Mouse (Mus musculus) colon, adult 2 months (tissue): Measurements from ENCODE around the gene Slc5a2. TPM values are rescaled to one million over a fixed set of nuclear protein-coding genes. Genes with fewer than 3 reads are reported as not detected.

Experiments used
- polyA plus RNA-seq: library from polyadenylated mRNA; depleted of rRNA; stranded (reverse); fragments of >200 nt; gene quantifications from 2 replicates; pipeline ENCODE4 v1.2.3, GENCODE M21; 2012; rRNA removed

Gene Slc5a2
- not detected in 2 replicates for polyA plus RNA-seq

DNA sequence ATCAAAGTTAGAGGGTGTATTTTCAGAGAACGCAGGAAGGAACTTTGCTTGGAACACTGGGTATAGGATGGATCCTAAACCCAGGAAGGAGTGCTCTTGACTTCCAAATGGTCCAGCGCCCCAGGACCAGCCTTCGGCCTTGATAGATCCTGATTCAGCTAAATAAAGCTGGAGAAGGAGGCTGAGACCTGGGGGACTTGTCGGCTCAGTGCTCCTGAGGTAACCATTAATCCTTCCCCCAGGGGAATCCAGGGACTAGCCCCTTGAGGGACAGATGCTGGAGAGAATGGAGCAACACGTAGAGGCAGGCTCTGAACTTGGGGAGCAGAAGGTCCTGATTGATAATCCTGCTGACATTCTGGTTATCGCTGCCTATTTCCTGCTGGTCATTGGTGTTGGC, at the start of gene Slc5a2:
Gene Slc5a2, plus strand, starts transcription at position 247 of the 400 bp plus-strand sequence.

DNA sequence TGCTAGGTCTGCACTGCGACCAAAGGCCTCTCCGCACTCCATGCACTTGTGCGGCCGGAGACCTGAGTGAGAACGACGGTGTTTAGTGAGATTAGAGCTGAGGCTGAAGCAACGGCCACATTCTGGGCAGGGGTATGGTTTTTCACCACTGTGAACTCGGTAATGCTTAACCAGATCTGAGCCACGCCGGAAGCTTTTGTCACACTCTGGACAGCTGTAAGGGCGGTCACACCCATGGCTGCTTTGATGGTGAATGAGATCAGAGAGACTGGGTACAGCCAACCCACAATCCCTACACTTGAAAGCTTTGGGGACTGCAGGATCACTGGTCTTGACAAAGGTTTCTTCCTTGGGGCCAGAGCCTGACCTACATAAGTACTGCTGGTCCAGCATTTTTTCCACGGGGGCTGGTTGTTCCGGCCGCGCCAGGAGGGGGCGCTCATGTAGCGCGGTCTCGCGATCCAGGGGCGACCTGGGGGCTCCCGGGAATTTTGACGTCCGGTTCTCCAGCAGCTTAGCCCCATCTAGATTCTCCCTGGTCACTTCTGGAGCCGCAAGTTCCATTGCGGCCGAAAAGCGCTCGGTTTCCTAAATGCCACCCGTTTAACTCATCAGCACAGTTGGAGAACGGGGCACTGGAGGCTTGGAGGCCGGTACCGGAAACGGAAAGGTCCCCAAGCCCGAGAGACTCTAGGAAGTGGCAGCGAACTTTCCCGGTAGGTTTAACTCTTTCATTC, 28.4 kb upstream of the Slc5a2 start, which contains the start of gene Armc5:
Gene Armc5, plus strand, starts transcription at position 487 of the 737 bp plus-strand sequence.

DNA sequence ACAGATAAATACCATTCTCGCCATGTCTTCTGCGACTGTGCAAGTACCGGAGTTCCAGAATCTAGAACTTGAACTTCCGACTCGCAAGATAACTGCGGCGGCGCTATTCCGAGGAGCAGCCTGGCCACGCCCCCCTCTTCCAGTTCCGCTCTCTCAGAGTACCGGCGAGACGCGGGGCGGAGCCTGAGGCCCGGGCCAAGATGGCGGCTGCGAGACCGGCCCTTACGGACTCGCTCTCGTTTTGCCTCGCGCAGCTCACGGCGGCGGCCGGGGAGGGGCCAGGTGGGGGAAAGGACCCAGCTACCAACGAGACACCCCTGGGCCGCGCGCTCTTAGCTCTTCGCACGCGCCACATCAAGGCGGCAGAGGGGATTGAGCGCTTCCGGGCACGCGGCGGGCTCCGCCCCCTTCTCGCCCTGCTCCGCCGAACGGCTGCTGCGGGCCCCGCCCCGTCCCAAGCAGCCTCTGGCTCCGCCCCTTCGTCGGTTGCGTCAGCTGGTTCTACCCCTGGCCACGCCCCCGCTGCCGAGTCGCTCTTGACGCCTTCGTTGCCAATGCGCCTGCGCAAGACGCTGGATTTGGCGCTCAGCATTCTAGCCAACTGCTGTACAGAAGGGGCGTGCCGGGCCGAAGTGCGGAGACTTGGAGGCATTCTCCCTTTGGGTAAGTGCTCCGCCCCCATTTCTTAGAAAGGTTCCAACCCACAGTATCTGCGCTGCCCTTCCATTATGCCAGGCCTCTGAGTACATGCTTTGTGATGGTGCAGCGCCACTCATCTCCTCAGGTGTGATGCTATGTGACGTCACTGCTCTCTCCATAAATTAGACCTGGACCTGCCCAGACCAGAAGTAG, 27.3 kb upstream of the Slc5a2 start, which contains the start of gene 9130023H24Rik:
Gene 9130023H24Rik, minus strand, starts transcription at position 105 of the 852 bp plus-strand sequence.

DNA sequence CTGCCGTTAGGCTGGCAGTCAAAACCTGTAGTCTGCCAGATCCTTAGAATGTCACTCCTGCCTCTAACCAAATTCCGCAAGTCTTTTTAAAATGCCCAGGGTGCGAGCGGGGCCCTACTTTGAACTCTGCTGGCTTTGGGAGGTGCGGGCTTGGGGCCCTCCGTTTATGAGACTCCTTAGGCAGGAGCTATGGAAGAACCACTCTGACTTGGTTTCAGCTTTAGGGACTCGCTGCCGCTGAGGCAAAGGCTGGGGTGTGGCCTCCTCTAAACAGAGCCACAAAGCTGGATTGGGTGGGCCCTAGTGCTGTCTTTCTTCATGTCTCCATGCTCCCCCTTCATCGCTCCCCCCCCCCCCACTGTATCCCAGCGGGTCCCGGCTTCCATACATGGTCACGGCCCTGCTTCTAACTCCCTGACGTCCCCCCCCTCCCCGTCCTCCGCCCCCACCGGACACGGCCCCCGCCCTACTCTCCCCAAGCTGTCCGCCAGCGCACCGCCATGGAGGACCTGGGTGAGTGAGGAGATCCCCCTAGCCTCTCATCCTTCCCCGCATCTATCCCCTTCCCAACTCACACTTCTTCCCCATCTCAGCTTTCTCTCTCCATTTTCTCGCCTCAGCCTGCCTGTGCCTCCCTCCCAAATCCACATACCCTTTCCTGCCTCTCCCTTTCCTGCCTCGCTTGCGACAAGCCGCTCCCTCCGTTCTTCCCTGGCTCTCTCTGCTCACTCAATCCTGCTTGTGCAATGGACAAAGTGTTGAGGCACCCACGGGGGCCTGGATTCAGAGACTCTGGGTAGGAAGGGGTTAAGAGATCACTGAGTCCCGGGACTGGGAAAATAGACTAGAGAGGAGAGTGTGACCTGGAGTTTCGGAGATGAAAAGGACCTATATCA, 18.7 kb upstream of the Slc5a2 start, which contains the start of gene Tgfb1i1:
Gene Tgfb1i1, plus strand, starts transcription at position 317 of the 896 bp plus-strand sequence.

DNA sequence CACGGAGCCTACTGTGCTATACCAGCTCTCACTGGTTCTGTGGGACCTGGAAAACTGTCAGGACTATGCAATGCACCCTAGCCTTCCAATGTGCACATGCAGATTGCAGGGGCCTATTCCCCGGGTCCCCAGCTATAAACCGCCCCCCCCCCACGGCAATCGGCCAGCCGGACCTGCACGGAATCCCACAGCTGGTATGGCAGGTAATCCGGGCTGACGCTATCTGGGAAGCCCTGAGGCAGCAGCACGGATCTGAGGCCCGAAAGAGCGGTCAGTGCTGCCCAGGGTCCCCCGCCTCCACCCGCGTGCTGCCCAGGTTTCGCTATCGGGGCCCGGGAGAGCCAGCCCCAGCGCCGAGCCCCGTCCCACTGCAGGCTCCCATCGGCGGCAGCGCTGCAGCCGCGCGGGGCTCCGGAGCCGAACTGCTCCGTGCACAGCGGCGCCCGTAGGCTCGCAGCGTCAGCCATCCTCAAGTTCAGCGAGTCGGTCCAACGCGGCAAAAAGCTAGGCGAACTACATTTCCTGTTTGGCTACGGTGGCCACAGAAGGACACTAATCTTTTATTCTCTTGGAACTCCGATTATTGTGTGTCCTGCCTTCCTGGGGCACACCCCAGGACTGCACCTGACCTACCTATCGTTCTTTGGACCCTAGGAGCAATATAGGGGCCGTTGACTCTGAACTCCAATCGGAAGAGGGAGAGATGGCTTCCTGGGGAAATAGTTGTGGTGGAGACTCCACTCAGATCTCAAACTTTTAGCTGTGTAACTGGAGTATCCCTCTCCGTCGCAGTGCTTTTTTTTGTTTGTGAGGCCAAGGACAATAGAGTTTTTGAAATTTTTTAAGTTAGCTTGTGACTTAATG, 32.4 kb downstream of the Slc5a2 start, which contains the start of gene BC017158:
Gene BC017158, minus strand, starts transcription at position 554 of the 864 bp plus-strand sequence.

Other genes starting within 250 kb of the Slc5a2 start
- 4.3 and 4.7 TPM in 2 replicates for gene Itgam, start 203.0 kb upstream of the Slc5a2 start, polyA plus RNA-seq
- gene Gm49368, start 203.0 kb upstream of the Slc5a2 start, polyA plus RNA-seq, result 0.10 TPM in 1 of 2 replicates, not detected in the other
- gene Itgax, start 136.1 kb upstream of the Slc5a2 start, polyA plus RNA-seq, result 3.5 and 3.6 TPM in 2 replicates
- 0.09 and 0.17 TPM in 2 replicates for gene Itgad, start 111.3 kb upstream of the Slc5a2 start, polyA plus RNA-seq
- gene Cox6a2, start 59.3 kb upstream of the Slc5a2 start, polyA plus RNA-seq, result 0.26 and 1.3 TPM in 2 replicates
- gene Armc5, start 28.3 kb upstream of the Slc5a2 start, polyA plus RNA-seq, result 39.7 and 47.0 TPM in 2 replicates
- 1.8 and 2.3 TPM in 2 replicates for gene 9130023H24Rik, start 27.6 kb upstream of the Slc5a2 start, polyA plus RNA-seq
- gene Tgfb1i1, start 18.8 kb upstream of the Slc5a2 start, polyA plus RNA-seq, result 111 and 118 TPM in 2 replicates
- gene BC017158, start 32.5 kb downstream of the Slc5a2 start, polyA plus RNA-seq, result 64.8 and 70.8 TPM in 2 replicates
- 18.0 and 19.7 TPM in 2 replicates for gene Rgs10, start 153.1 kb downstream of the Slc5a2 start, polyA plus RNA-seq
- 13.0 and 18.5 TPM in 2 replicates for gene Tial1, start 196.1 kb downstream of the Slc5a2 start, polyA plus RNA-seq